Mouse (Mus musculus) neural tube, embryonic 12.5 days (tissue): Measurements from ENCODE around the gene Gm648. TPM values are rescaled to one million over a fixed set of nuclear protein-coding genes. Genes with fewer than 3 reads are reported as not detected.

Experiments
- microRNA-seq: library from miRNA; unstranded; fragments of <30 nt; microRNA quantifications from one replicate; pipeline ENCODE4, GENCODE M21; 2017
- polyA plus RNA-seq: library from polyadenylated mRNA; unstranded; fragments of >200 nt; fragmentation: Nextera tagmentation; extraction: Ambion mirVana; gene quantifications from 2 replicates; pipeline ENCODE4 v1.2.1, GENCODE M21; 2016

Gm648 gene
- polyA plus RNA-seq, 1 experiment from 2014 or later, result not detected

Small RNAs within 50 kb of the gene (microRNA-seq; reads per million reads assigned to microRNA genes)
- not detected for gene Mir5116

Other genes starting within 250 kb of the Gm648 start
- gene Zfp449, start 203.2 kb downstream of the Gm648 start, polyA plus RNA-seq, result 4.4 and 5.6 TPM in 2 replicates
- 8.4 and 9.5 TPM in 2 replicates for gene Smim10l2a, start 175.0 kb downstream of the Gm648 start, polyA plus RNA-seq
- gene Gm2174, start 101.6 kb downstream of the Gm648 start, polyA plus RNA-seq, result 0.94 TPM in 1 of 2 replicates, not detected in the other
- 21.6 and 22.0 TPM in 2 replicates for gene Ints6l, start 94.7 kb downstream of the Gm648 start, polyA plus RNA-seq
- gene Gm10477, start 24.9 kb downstream of the Gm648 start, polyA plus RNA-seq, result not detected in 2 replicates
- 49.7 and 52.9 TPM in 2 replicates for gene Mmgt1, start 48.5 kb upstream of the Gm648 start, polyA plus RNA-seq
- gene Slc9a6, start 60.2 kb upstream of the Gm648 start, polyA plus RNA-seq, result 31.1 and 31.2 TPM in 2 replicates
- gene Fhl1, start 182.2 kb upstream of the Gm648 start, polyA plus RNA-seq, result 85.3 and 89.1 TPM in 2 replicates